In the genomic region with DNA sequence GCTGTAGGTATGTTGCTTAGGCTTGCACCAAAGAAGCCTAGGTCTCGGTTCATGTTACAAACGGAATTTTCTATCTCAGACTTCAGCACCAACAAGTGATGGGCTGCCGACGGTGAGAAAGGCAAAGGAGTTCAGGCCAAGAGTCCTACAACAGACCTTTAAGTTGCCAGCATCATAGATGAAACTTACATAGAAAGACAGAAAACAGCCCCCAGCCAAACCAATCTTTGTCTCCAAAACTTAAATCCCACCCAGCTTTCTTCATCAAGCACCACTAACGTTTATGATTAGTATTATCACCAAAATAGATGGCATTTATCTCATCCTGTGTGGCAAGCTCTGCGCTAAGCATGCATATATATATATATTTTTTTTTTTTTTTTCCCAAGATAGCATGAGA, we compare ENCODE assay signal across 8 mouse cellular contexts. TPM values are rescaled to one million over a fixed set of nuclear protein-coding genes. Genes with fewer than 3 reads are reported as not detected.
DNase-seq lines count a peak whose midpoint lies in the region; ATAC-seq and TF ChIP-seq lines count a peak whose summit lies in the region.

No protein-coding gene starts in this region.

- peaks cover 20% of the 10 kb centered on the region for H3K4me1 ChIP-seq in liver, adult 2 months (ENCODE audit: control insufficient read depth, insufficient read depth, low read length)
- no peaks in the 10 kb centered on the region for H3K4me1 ChIP-seq in embryonic facial prominence, embryonic 11.5 days (ENCODE audit: control insufficient read depth, insufficient read depth, low read length)
- H3K4me1 ChIP-seq in intestine, embryonic 14.5 days (replicated peaks; ENCODE audit: control insufficient read depth, insufficient read depth, low read length): peaks cover 20% of the 10 kb centered on the region; the same call in 1 of the 2 replicates
- H3K4me1 ChIP-seq in neural tube, embryonic 13.5 days (replicated peaks): peaks cover 40% of the 10 kb centered on the region

- H3K4me3 ChIP-seq in liver, adult 2 months (ENCODE audit: insufficient read depth, low read depth, low read length): peak overlapping the region; percentile 91
- peak overlapping the region; percentile 96 for H3K4me3 ChIP-seq in embryonic facial prominence, embryonic 11.5 days (ENCODE audit: low read depth, low read length)
- H3K4me3 ChIP-seq in intestine, embryonic 14.5 days (ENCODE audit: low read depth, low read length): peak overlapping the region; percentile 88
- peak overlapping the region; percentile 96 for H3K4me3 ChIP-seq in neural tube, embryonic 13.5 days

- peak overlapping the region; percentile 99 for H3K9ac ChIP-seq in liver, adult 2 months (ENCODE audit: low read depth, low read length)
- H3K9ac ChIP-seq in embryonic facial prominence, embryonic 11.5 days (replicated peaks; ENCODE audit: low read length): peak overlapping the region; percentile 97
- H3K9ac ChIP-seq in intestine, embryonic 14.5 days (ENCODE audit: low read length): peak overlapping the region; percentile 98
- H3K9ac ChIP-seq in neural tube, embryonic 13.5 days: peak overlapping the region; percentile 94

- no peak for DNase-seq in liver, adult 2 months (ENCODE audit: extremely low read depth, low read depth, low spot score)
- DNase-seq in liver: no peak
- DNase-seq in embryonic facial prominence, embryonic 11.5 days (ENCODE audit: low spot score): peak; percentile 12
- DNase-seq in intestine, embryonic 14.5 days (ENCODE audit: low spot score): no peak
- DNase-seq in layer of hippocampus, postnatal 10 days (ENCODE audit: low spot score in 2 of 2): no peak
- DNase-seq in gastrocnemius, postnatal 4 days (ENCODE audit: low spot score in 2 of 2): no peak

- H3K27ac ChIP-seq in liver, adult 2 months (replicated peaks; ENCODE audit: insufficient read depth, low read depth, low read length): peak overlapping the region; percentile 97
- H3K27ac ChIP-seq in embryonic facial prominence, embryonic 11.5 days (replicated peaks; ENCODE audit: low read depth, low read length): peak overlapping the region; percentile 95; the same call in 1 of the 2 replicates
- H3K27ac ChIP-seq in intestine, embryonic 14.5 days (ENCODE audit: low read depth): peak overlapping the region; percentile 97; the same call in 1 of the 2 replicates
- peak overlapping the region; percentile 98 for H3K27ac ChIP-seq in neural tube, embryonic 13.5 days (replicated peaks)

- no peaks in the 10 kb centered on the region for H3K36me3 ChIP-seq in liver, adult 2 months (ENCODE audit: control insufficient read depth, insufficient read depth, low read length)
- H3K36me3 ChIP-seq in embryonic facial prominence, embryonic 11.5 days (replicated peaks; ENCODE audit: control insufficient read depth, insufficient read depth, low read depth, low read length): no peaks in the 10 kb centered on the region
- no peaks in the 10 kb centered on the region for H3K36me3 ChIP-seq in intestine, embryonic 14.5 days (ENCODE audit: control insufficient read depth, insufficient read depth, low read length)
- no peaks in the 10 kb centered on the region for H3K36me3 ChIP-seq in neural tube, embryonic 13.5 days

- under 1% methylated on average over 6 of the region's 6 CpGs for WGBS in liver, adult 2 months
- WGBS in embryonic facial prominence, embryonic 11.5 days: 7% methylated on average over 6 of the region's 6 CpGs
- WGBS in intestine, embryonic 14.5 days: 7% methylated on average over 6 of the region's 6 CpGs
- 16% methylated on average over 6 of the region's 6 CpGs for WGBS in neural tube, embryonic 13.5 days

- TF ChIP-seq CTCF in liver, adult 2 months (IDR thresholded peaks at IDR 0.05; ENCODE audit: low read depth, low read length): no peak

- peaks cover 12% of the 10 kb centered on the region for H3K79me2 ChIP-seq in liver, adult 2 months (ENCODE audit: control insufficient read depth, insufficient read depth, low read length)

- no peaks in the 10 kb centered on the region for H3K27me3 ChIP-seq in liver, adult 2 months (ENCODE audit: control insufficient read depth, insufficient read depth, low read length)
- H3K27me3 ChIP-seq in embryonic facial prominence, embryonic 11.5 days (ENCODE audit: control insufficient read depth, insufficient read depth, low read length): no peaks in the 10 kb centered on the region
- no peaks in the 10 kb centered on the region for H3K27me3 ChIP-seq in intestine, embryonic 14.5 days (replicated peaks; ENCODE audit: control insufficient read depth, insufficient read depth, low read length)
- H3K27me3 ChIP-seq in neural tube, embryonic 13.5 days: no peaks in the 10 kb centered on the region

- peak overlapping the region; percentile 45 for H3K4me2 ChIP-seq in embryonic facial prominence, embryonic 11.5 days (ENCODE audit: low read depth, low read length)
- H3K4me2 ChIP-seq in intestine, embryonic 14.5 days (ENCODE audit: low read length): peak overlapping the region; percentile 64
- H3K4me2 ChIP-seq in neural tube, embryonic 13.5 days: peak overlapping the region; percentile 82

- no peaks in the 10 kb centered on the region for H3K9me3 ChIP-seq in embryonic facial prominence, embryonic 11.5 days (replicated peaks; ENCODE audit: control insufficient read depth, low read length)
- peaks cover 6% of the 10 kb centered on the region; the same call in 1 of the 2 replicates for H3K9me3 ChIP-seq in intestine, embryonic 14.5 days (ENCODE audit: control insufficient read depth, low read length)
- no peaks in the 10 kb centered on the region for H3K9me3 ChIP-seq in neural tube, embryonic 13.5 days

- no peak for ATAC-seq in embryonic facial prominence, embryonic 11.5 days (replicated peaks; ENCODE audit: insufficient number of reproducible peaks, low FRiP score, low TSS enrichment, low read depth)
- ATAC-seq in intestine, embryonic 14.5 days (replicated peaks; ENCODE audit: low FRiP score, low TSS enrichment, low read depth): no peak
- ATAC-seq in neural tube, embryonic 13.5 days (ENCODE audit: low read depth): no peak
- ATAC-seq in megakaryocyte progenitor cell, adult 5-6 weeks (replicated peaks; ENCODE audit: poor library complexity): no peak

- no peak for TF ChIP-seq POLR2A in liver, adult 2 months (IDR thresholded peaks at IDR 0.05; ENCODE audit: extremely low read depth, insufficient read depth, low read length)

RNA-seq across cellular contexts. Expression of gene Rnf169, which starts 1.2 kb away (rescaled TPM):
- total RNA-seq in liver, adult 2 months (2014; rRNA removed): 27.6 and 31.5 TPM in 2 replicates
- polyA plus RNA-seq in liver, adult 2 months (2012; rRNA removed): 5.6 and 6.5 TPM in 2 replicates
- polyA plus RNA-seq in embryonic facial prominence, embryonic 11.5 days (2014; fragmentation: Nextera tagmentation; extraction: Ambion mirVana): 6.9 and 7.4 TPM in 2 replicates
- polyA plus RNA-seq in intestine, embryonic 14.5 days (2014; fragmentation: Nextera tagmentation; extraction: Ambion mirVana): 5.8 and 6.7 TPM in 2 replicates
- 4.5 and 4.8 TPM in 2 replicates for polyA plus RNA-seq in neural tube, embryonic 13.5 days (2015; fragmentation: Nextera tagmentation; extraction: Ambion mirVana)
- 10 to 100 TPM; 19.6 to 25.6 TPM for total RNA-seq in layer of hippocampus, postnatal 10 days (2021)
- 10 to 100 TPM; 12.4 to 14.5 TPM for total RNA-seq in gastrocnemius, postnatal 4 days (2021)
- 11.3 and 13.3 TPM in 2 replicates for total RNA-seq in megakaryocyte progenitor cell, adult 5-6 weeks (2015)
- 14.1 and 18.3 TPM in 2 replicates for total RNA-seq in megakaryocyte progenitor cell, adult 5-6 weeks (2017)

RNA-seq across cellular contexts. Expression of gene Chrdl2, which starts 26.9 kb away (rescaled TPM):
- not detected in 2 replicates for total RNA-seq in liver, adult 2 months (2014; rRNA removed)
- 0.05 TPM in 1 of 2 replicates, not detected in the other for polyA plus RNA-seq in liver, adult 2 months (2012; rRNA removed)
- 0.49 and 1.3 TPM in 2 replicates for polyA plus RNA-seq in embryonic facial prominence, embryonic 11.5 days (2014; fragmentation: Nextera tagmentation; extraction: Ambion mirVana)
- 1.1 and 1.4 TPM in 2 replicates for polyA plus RNA-seq in intestine, embryonic 14.5 days (2014; fragmentation: Nextera tagmentation; extraction: Ambion mirVana)
- 0.25 TPM in 1 of 2 replicates, not detected in the other for polyA plus RNA-seq in neural tube, embryonic 13.5 days (2015; fragmentation: Nextera tagmentation; extraction: Ambion mirVana)
- total RNA-seq in layer of hippocampus, postnatal 10 days (2021): under 1 TPM; 0.21 to 0.22 TPM
- 1 to 10 TPM; 4.7 to 6.5 TPM for total RNA-seq in gastrocnemius, postnatal 4 days (2021)
- not detected in 2 replicates for total RNA-seq in megakaryocyte progenitor cell, adult 5-6 weeks (2015)
- total RNA-seq in megakaryocyte progenitor cell, adult 5-6 weeks (2017): not detected in 2 replicates
